ENCODE assay signal across 10 mouse cellular contexts in the genomic region with DNA sequence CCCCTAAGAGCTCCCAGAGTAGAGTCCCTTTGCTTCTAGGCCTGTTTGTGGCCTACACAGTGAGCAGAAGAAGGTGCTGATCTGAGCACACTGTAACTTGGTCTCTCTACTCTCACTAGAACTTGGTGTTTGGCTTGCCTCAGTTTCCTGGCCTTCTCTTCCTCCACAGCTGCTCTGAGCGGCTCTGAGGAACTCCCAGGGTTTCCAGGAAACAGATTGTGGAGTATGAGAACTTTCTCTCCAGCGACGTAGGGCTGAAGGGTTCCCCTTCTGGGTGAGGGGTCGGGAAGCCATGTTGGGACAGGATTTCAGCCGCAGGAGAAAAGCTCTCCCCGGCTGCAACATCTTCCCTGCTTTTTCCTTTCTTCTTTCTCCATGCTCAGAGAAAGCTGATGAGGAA.
DNase-seq lines count a peak whose midpoint lies in the region; ATAC-seq and TF ChIP-seq lines count a peak whose summit lies in the region.
"Had no signal": no experiment of that assay in that cellular context is flagged by ENCODE, and none has a peak within 500 bp of the region (broad histone marks: within the 10 kb centered on the region; RNA-seq: fewer than 3 reads in every experiment).

No protein-coding gene starts in this region.

- no peaks in the 10 kb centered on the region for H3K27me3 ChIP-seq in heart, embryonic 10.5 days (ENCODE audit: insufficient read depth, poor library complexity, severe bottlenecking)
- no peaks in the 10 kb centered on the region for H3K27me3 ChIP-seq in lung, embryonic 16.5 days (ENCODE audit: control insufficient read depth, insufficient read depth, low read depth, low read length)
- no peaks in the 10 kb centered on the region for H3K27me3 ChIP-seq in embryonic facial prominence, embryonic 14.5 days (replicated peaks; ENCODE audit: control insufficient read depth, insufficient read depth, low read length)
- H3K27me3 ChIP-seq in myocyte (ENCODE audit: control insufficient read depth, insufficient read depth, insufficient read length) = no peaks in the 10 kb centered on the region

- no peak for DNase-seq in heart, embryonic 10.5 days (ENCODE audit: low spot score)
- DNase-seq in heart, postnatal 36 days = no peak
- no peak for DNase-seq in lung, postnatal 4 days
- no peak for DNase-seq in embryonic facial prominence, embryonic 14.5 days (ENCODE audit: low spot score)
- no peak for DNase-seq in ovary, postnatal 14 days (ENCODE audit: low spot score)
- DNase-seq: layer of hippocampus, adult 9-11 months had no signal

- no peak overlapping the region for H3ac ChIP-seq in myocyte (ENCODE audit: control insufficient read depth, insufficient read length)

- no peak overlapping the region for H3K4me3 ChIP-seq in heart, embryonic 10.5 days
- H3K4me3 ChIP-seq in lung, embryonic 16.5 days (ENCODE audit: low read length) = no peak overlapping the region
- no peak overlapping the region for H3K4me3 ChIP-seq in embryonic facial prominence, embryonic 14.5 days (ENCODE audit: low read depth, low read length)
- H3K4me3 ChIP-seq in myocyte = no peak overlapping the region

- no peaks in the 10 kb centered on the region for H3K36me3 ChIP-seq in heart, embryonic 10.5 days
- H3K36me3 ChIP-seq in lung, embryonic 16.5 days (ENCODE audit: control insufficient read depth, insufficient read depth, low read length) = no peaks in the 10 kb centered on the region
- H3K36me3 ChIP-seq in embryonic facial prominence, embryonic 14.5 days (ENCODE audit: control insufficient read depth, insufficient read depth, low read length) = no peaks in the 10 kb centered on the region
- no peaks in the 10 kb centered on the region for H3K36me3 ChIP-seq in myocyte (ENCODE audit: control insufficient read depth, insufficient read depth)

- H3K4me2 ChIP-seq in lung, embryonic 16.5 days (ENCODE audit: low read depth, low read length) = no peak overlapping the region
- no peak overlapping the region for H3K4me2 ChIP-seq in embryonic facial prominence, embryonic 14.5 days (ENCODE audit: low read depth, low read length)
- peak overlapping the region; percentile 72 for H3K4me2 ChIP-seq in myocyte (ENCODE audit: low read depth)
- H3K4me2 ChIP-seq: hindbrain, embryonic 14.5 days had no signal

- H3K79me2 ChIP-seq in myocyte (ENCODE audit: control insufficient read depth, insufficient read depth) = no peaks in the 10 kb centered on the region

- intact Hi-C loops in heart, postnatal 36 days (cut with DNase I) = loop anchor here (5.0 kb wide), 1 partner anchor 117 kb away; a partner anchor contains a TSS

- 65% methylated on average over 6 of the region's 6 CpGs for WGBS in heart, embryonic 10.5 days
- WGBS in lung, embryonic 16.5 days = 44% methylated on average over 6 of the region's 6 CpGs
- WGBS in embryonic facial prominence, embryonic 14.5 days = 67% methylated on average over 6 of the region's 6 CpGs

- TF ChIP-seq POLR2A in myocyte (IDR thresholded peaks at IDR 0.05; ENCODE audit: insufficient read length, low read depth) = no peak

- H3K27ac ChIP-seq in heart, embryonic 10.5 days = peak overlapping the region; percentile 75
- peak overlapping the region; percentile 70 for H3K27ac ChIP-seq in lung, embryonic 16.5 days (ENCODE audit: low read length)
- H3K27ac ChIP-seq in embryonic facial prominence, embryonic 14.5 days (replicated peaks; ENCODE audit: low read depth, low read length) = peak overlapping the region; percentile 63
- H3K27ac ChIP-seq: hindbrain, embryonic 14.5 days had no signal

- no peaks in the 10 kb centered on the region for H3K9me3 ChIP-seq in heart, embryonic 10.5 days
- no peaks in the 10 kb centered on the region for H3K9me3 ChIP-seq in lung, embryonic 16.5 days (ENCODE audit: control insufficient read depth, low read length)
- no peaks in the 10 kb centered on the region for H3K9me3 ChIP-seq in embryonic facial prominence, embryonic 14.5 days (ENCODE audit: control insufficient read depth, low read length)

- ATAC-seq in lung, embryonic 16.5 days (ENCODE audit: low read depth) = no peak
- no peak for ATAC-seq in embryonic facial prominence, embryonic 14.5 days (ENCODE audit: low read depth)
- no peak for ATAC-seq in inflammation-experienced regulatory T-cells, adult 6 months

- H3K9ac ChIP-seq in lung, embryonic 16.5 days (ENCODE audit: low read length) = 0 out of 2 replicates have a peak overlapping the region, but pooled peaks have one; percentile 8
- no peak overlapping the region for H3K9ac ChIP-seq in embryonic facial prominence, embryonic 14.5 days (ENCODE audit: low read depth, low read length)
- H3K9ac ChIP-seq: hindbrain, embryonic 14.5 days had no signal

- H3K4me1 ChIP-seq in heart, embryonic 10.5 days = peaks cover 56% of the 10 kb centered on the region
- H3K4me1 ChIP-seq in lung, embryonic 16.5 days (replicated peaks; ENCODE audit: control insufficient read depth, insufficient read depth, low read length) = peaks cover 36% of the 10 kb centered on the region
- H3K4me1 ChIP-seq in embryonic facial prominence, embryonic 14.5 days (ENCODE audit: control insufficient read depth, insufficient read depth, low read length) = peaks cover 12% of the 10 kb centered on the region; the same call in 1 of the 2 replicates

TF ChIP-seq in myocyte, 11 proteins besides CTCF, POLR2A, EP300 and RAD21:
- TF ChIP-seq MAX (IDR thresholded peaks at IDR 0.05; ENCODE audit: low read depth) (no peak), CEBPB (IDR thresholded peaks at IDR 0.05; ENCODE audit: insufficient read depth, poor library complexity, severe bottlenecking) (no peak)
